Mouse (Mus musculus): ENCODE results near the gene Olfr916. TPM values are rescaled to one million over a fixed set of nuclear protein-coding genes. Genes with fewer than 3 reads are reported as not detected.

Olfr916 gene
- not detected in 3 replicates for total RNA-seq (2017)

- no peak for ATAC-seq (replicated peaks; ENCODE audit: insufficient number of reproducible peaks, low FRiP score, low TSS enrichment, poor library complexity, severe bottlenecking)
Observed at GRCm38 (mm10) chr9:38659775-38660174, at the start of gene Olfr916. TSS of gene Olfr916 (minus strand) at chr9:38659875.

DNA sequence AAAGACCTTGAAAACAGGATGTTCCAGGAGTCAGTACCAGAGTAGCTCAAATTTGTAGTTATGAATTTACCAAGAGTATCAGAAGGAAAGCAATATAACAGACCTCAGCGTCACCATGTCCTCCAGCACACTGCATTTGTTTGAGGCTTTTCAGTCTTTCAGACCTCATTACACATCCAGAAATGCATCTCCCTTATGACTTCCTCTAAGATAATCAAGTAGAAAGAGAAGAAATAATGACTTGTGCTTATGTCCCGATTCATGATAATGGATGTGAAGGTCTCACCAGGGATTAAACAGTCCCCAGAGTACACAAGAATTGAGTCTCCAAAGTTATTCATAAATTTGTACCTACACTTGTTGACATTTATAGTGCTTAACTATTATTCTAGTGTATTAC, 14.8 kb upstream of the Olfr916 start, which contains the start of gene Olfr918:
Gene Olfr918 (minus strand): TSS at position 101 of the 400 bp plus-strand sequence.
- ATAC-seq (replicated peaks; ENCODE audit: insufficient number of reproducible peaks, low FRiP score, low TSS enrichment, poor library complexity, severe bottlenecking): no peak

DNA sequence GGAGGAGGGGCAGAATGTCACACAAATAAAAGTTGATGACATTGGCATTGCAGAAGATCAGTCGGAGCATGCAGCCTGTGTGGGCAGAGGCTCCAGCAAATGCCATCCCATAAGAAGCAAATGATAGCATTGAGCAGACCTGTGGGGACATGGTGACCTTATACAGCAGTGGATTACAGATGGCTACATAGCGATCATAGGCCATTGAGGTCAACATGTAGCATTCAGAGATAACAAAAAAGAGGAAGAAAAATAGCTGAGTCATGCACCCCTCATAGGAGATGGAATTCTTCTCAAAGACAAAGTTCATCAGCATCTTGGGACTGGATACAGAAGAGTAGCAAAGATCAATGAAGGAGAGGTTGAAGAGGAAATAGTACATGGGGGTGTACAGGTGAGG, 13.2 kb upstream of the Olfr916 start:
- ATAC-seq (replicated peaks; ENCODE audit: insufficient number of reproducible peaks, low FRiP score, low TSS enrichment, poor library complexity, severe bottlenecking): no peak

- ATAC-seq (replicated peaks; ENCODE audit: insufficient number of reproducible peaks, low FRiP score, low TSS enrichment, poor library complexity, severe bottlenecking): no peak
Observed at GRCm38 (mm10) chr9:38665742-38666141, 6.1 kb upstream of the Olfr916 start, which contains the start of gene Olfr917. TSS of gene Olfr917 (minus strand) at chr9:38665842.

GRCm38 (mm10) chr9:38632406-38632805, 27.3 kb downstream of the Olfr916 start:
- no peak for ATAC-seq (replicated peaks; ENCODE audit: insufficient number of reproducible peaks, low FRiP score, low TSS enrichment, poor library complexity, severe bottlenecking)

Other genes starting within 250 kb of the Olfr916 start
- not detected in 3 replicates for gene Olfr901, start 230.4 kb downstream of the Olfr916 start, total RNA-seq (2017)
- not detected in 3 replicates for gene Olfr902, start 212.2 kb downstream of the Olfr916 start, total RNA-seq (2017)
- not detected in 3 replicates for gene Olfr904, start 196.7 kb downstream of the Olfr916 start, total RNA-seq (2017)
- gene Olfr905, start 188.8 kb downstream of the Olfr916 start, total RNA-seq (2017): not detected in 3 replicates
- not detected in 3 replicates for gene Olfr906, start 172.8 kb downstream of the Olfr916 start, total RNA-seq (2017)
- not detected in 3 replicates for gene Olfr907, start 164.1 kb downstream of the Olfr916 start, total RNA-seq (2017)
- gene Olfr911-ps1, start 138.3 kb downstream of the Olfr916 start, total RNA-seq (2017): not detected in 3 replicates
- not detected in 3 replicates for gene Olfr910, start 122.0 kb downstream of the Olfr916 start, total RNA-seq (2017)
- not detected in 3 replicates for gene Olfr912, start 79.7 kb downstream of the Olfr916 start, total RNA-seq (2017)
- not detected in 3 replicates for gene Olfr913, start 67.1 kb downstream of the Olfr916 start, total RNA-seq (2017)
- not detected in 3 replicates for gene Olfr914, start 54.8 kb downstream of the Olfr916 start, total RNA-seq (2017)
- gene Olfr917, start 6.0 kb upstream of the Olfr916 start, total RNA-seq (2017): not detected in 3 replicates
- gene Olfr918, start 14.7 kb upstream of the Olfr916 start, total RNA-seq (2017): not detected in 3 replicates
- not detected in 3 replicates for gene Olfr919, start 43.8 kb upstream of the Olfr916 start, total RNA-seq (2017)
- gene Vwa5a, start 58.4 kb upstream of the Olfr916 start, total RNA-seq (2017): 29.2 to 35.0 TPM (median 33.1 TPM) in 3 replicates
- 0.19 to 1.4 TPM (median 0.53 TPM) in 3 replicates for gene Olfr920, start 92.4 kb upstream of the Olfr916 start, total RNA-seq (2017)
- gene Olfr921, start 113.2 kb upstream of the Olfr916 start, total RNA-seq (2017): not detected in 3 replicates
- gene Olfr922, start 154.7 kb upstream of the Olfr916 start, total RNA-seq (2017): not detected in 3 replicates
- not detected in 3 replicates for gene Olfr923, start 166.7 kb upstream of the Olfr916 start, total RNA-seq (2017)
- not detected in 3 replicates for gene Olfr924, start 184.6 kb upstream of the Olfr916 start, total RNA-seq (2017)
- gene Olfr26, start 195.2 kb upstream of the Olfr916 start, total RNA-seq (2017): not detected in 3 replicates
- not detected in 3 replicates for gene Olfr926, start 217.3 kb upstream of the Olfr916 start, total RNA-seq (2017)

All from monocyte, adult 5-6 weeks (primary cell).